Mouse (Mus musculus) heart, postnatal 10 days (tissue): Measurements from ENCODE around the gene Tubb4b. TPM values are rescaled to one million over a fixed set of nuclear protein-coding genes. Genes with fewer than 3 reads are reported as not detected.

Experiments
- DNase-seq, 2 experiments: peaks; one replicate each; pipeline ENCODE4 v3.0.0; 2021
- intact Hi-C: fragments of 180-260 bp; cut with DNase I; formaldehyde crosslinking; loops from one replicate; pipeline ENCODE4 v1.15.1; 2025
- total RNA-seq, 2 experiments: library from RNA; stranded (reverse); gene quantifications; 2 replicates each; pipeline ENCODE4 v1.2.3; 2021

Tubb4b gene
- total RNA-seq, 2 experiments from 2014 or later = 258 to 286 TPM

GRCm38 (mm10) chr2:25174866-25175689, 49.4 kb downstream of the Tubb4b start:
- DNase-seq = no peak
- intact Hi-C loops = no loop called here

GRCm38 (mm10) chr2:25173821-25174220, 50.7 kb downstream of the Tubb4b start:
- intact Hi-C loops = no loop called here

GRCm38 (mm10) chr2:25172629-25173028, 51.9 kb downstream of the Tubb4b start:
- DNase-seq = no peak
- intact Hi-C loops = no loop called here

More at GRCm38 (mm10) chr2:25173821-25174220, 50.7 kb downstream of the Tubb4b start:
- DNase-seq = no peak

Other genes starting within 250 kb of the Tubb4b start
- gene Mrpl41, start 249.6 kb downstream of the Tubb4b start, total RNA-seq = 10 to 100 TPM; 87.3 to 88.0 TPM
- gene Pnpla7, start 248.7 kb downstream of the Tubb4b start, total RNA-seq = 10 to 100 TPM; 19.5 to 20.5 TPM
- gene Nsmf, start 170.3 kb downstream of the Tubb4b start, total RNA-seq = 10 to 100 TPM; 37.5 to 39.1 TPM
- gene Entpd8, start 144.4 kb downstream of the Tubb4b start, total RNA-seq = not detected
- gene Noxa1, start 129.6 kb downstream of the Tubb4b start, total RNA-seq = not detected
- gene Nrarp, start 43.9 kb downstream of the Tubb4b start, total RNA-seq = 10 to 100 TPM; 23.9 to 25.1 TPM
- gene Tor4a, start 27.8 kb downstream of the Tubb4b start, total RNA-seq = 1 to 10 TPM; 5.6 to 6.5 TPM
- gene Nelfb, start 13.2 kb downstream of the Tubb4b start, total RNA-seq = 10 to 100 TPM; 40.7 to 46.0 TPM
- not detected for gene Stpg3, start 10.1 kb downstream of the Tubb4b start, total RNA-seq
- not detected for gene Fam166a, start 6.0 kb downstream of the Tubb4b start, total RNA-seq
- not detected for gene Slc34a3, start 9.7 kb upstream of the Tubb4b start, total RNA-seq
- gene Rnf224, start 12.1 kb upstream of the Tubb4b start, total RNA-seq = not detected
- gene Rnf208, start 17.6 kb upstream of the Tubb4b start, total RNA-seq = 1 to 10 TPM; 1.3 TPM
- not detected for gene Cysrt1, start 17.8 kb upstream of the Tubb4b start, total RNA-seq
- 1 to 10 TPM; 1.4 to 1.7 TPM for gene AL732309.1, start 22.2 kb upstream of the Tubb4b start, total RNA-seq
- gene Tmem203, start 30.7 kb upstream of the Tubb4b start, total RNA-seq = 10 to 100 TPM; 16.4 to 18.2 TPM
- 1 to 10 TPM; 5.0 to 7.5 TPM for gene Tprn, start 37.9 kb upstream of the Tubb4b start, total RNA-seq
- 10 to 100 TPM; 49.4 to 55.2 TPM for gene Ssna1, start 47.7 kb upstream of the Tubb4b start, total RNA-seq
- 10 to 100 TPM; 48.6 to 54.0 TPM for gene Anapc2, start 47.8 kb upstream of the Tubb4b start, total RNA-seq
- not detected for gene Tmem210, start 63.4 kb upstream of the Tubb4b start, total RNA-seq
- gene Lrrc26, start 65.2 kb upstream of the Tubb4b start, total RNA-seq = not detected
- gene Grin1, start 94.5 kb upstream of the Tubb4b start, total RNA-seq = not detected
- gene Man1b1, start 107.6 kb upstream of the Tubb4b start, total RNA-seq = 10 to 100 TPM; 28.2 TPM
- gene Dpp7, start 131.7 kb upstream of the Tubb4b start, total RNA-seq = 1 to 10 TPM; 3.6 to 3.8 TPM
- 1 to 10 TPM; 7.1 to 9.4 TPM for gene Uap1l1, start 141.0 kb upstream of the Tubb4b start, total RNA-seq
- 1 to 10 TPM; 2.8 to 4.7 TPM for gene Sapcd2, start 147.6 kb upstream of the Tubb4b start, total RNA-seq
- 10 to 100 TPM; 14.9 to 17.2 TPM for gene Entpd2, start 171.2 kb upstream of the Tubb4b start, total RNA-seq
- gene Npdc1, start 174.6 kb upstream of the Tubb4b start, total RNA-seq = 10 to 100 TPM; 37.9 to 39.7 TPM
- under 1 TPM in 1 of 2 experiments, not detected in 1; 0.12 TPM for gene Fut7, start 198.6 kb upstream of the Tubb4b start, total RNA-seq
- 10 to 100 TPM; 21.2 to 21.9 TPM for gene Abca2, start 204.0 kb upstream of the Tubb4b start, total RNA-seq
- 1 to 10 TPM; 3.3 to 3.7 TPM for gene Clic3, start 232.1 kb upstream of the Tubb4b start, total RNA-seq
- 10 to 100 TPM; 33.3 to 39.5 TPM for gene Paxx, start 236.4 kb upstream of the Tubb4b start, total RNA-seq
- gene Ptgds, start 245.3 kb upstream of the Tubb4b start, total RNA-seq = 100 to 1,000 TPM in 1 of 2 experiments, 10 to 100 TPM in 1; 75.1 to 110 TPM